Mouse (Mus musculus): ENCODE results near the gene Slc24a2.

Gene Slc24a2

GRCm38 (mm10) chr4:87229960-87230551 lies at the start of gene Slc24a2:
Gene Slc24a2 (minus strand): TSS chr4:87230477.
- peak; percentile 79 to 85 for DNase-seq

DNA sequence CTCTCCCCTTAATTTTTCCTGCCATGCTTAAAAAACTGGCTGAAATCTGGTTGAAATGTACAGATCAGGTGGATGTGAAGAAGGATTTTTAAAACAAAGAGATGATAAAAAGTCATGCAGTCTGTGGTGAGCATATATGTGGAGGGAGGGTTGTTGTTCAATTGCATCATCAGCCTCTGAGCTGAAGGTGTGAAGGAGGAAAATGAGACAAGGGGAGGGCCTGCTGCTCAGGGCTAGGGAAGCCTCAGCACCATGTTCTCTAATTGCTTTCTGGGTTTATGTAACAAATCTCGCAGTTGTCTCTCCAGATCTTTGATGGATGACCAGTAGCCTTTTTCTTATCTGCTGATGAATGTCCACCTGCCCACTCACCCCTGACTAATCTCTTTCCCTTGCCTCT lies 44.5 kb upstream of the Slc24a2 start:
- DNase-seq, result no peak

- DNase-seq, result no peak
Measured at GRCm38 (mm10) chr4:87274276-87274675, 44.0 kb upstream of the Slc24a2 start.

DNA sequence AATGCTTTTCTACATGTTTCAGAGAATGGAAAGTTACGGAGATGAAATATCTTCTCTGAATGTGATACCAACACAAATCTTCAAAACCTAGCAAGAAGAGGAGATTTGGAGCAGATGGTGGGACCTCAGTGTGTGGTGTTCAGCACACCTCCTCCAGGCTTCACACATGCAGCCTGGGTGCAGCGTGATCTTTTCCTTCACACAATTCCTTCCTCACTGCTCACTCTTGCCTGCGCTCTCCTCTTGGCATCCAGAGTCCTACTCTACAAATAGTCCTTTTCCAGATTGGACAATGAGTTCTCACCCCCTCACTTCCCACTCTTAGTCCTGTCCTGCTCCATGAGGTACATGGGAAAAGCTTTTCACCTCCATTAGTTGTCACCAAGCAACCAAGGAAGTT lies 43.2 kb upstream of the Slc24a2 start:
- no peak for DNase-seq

DNA sequence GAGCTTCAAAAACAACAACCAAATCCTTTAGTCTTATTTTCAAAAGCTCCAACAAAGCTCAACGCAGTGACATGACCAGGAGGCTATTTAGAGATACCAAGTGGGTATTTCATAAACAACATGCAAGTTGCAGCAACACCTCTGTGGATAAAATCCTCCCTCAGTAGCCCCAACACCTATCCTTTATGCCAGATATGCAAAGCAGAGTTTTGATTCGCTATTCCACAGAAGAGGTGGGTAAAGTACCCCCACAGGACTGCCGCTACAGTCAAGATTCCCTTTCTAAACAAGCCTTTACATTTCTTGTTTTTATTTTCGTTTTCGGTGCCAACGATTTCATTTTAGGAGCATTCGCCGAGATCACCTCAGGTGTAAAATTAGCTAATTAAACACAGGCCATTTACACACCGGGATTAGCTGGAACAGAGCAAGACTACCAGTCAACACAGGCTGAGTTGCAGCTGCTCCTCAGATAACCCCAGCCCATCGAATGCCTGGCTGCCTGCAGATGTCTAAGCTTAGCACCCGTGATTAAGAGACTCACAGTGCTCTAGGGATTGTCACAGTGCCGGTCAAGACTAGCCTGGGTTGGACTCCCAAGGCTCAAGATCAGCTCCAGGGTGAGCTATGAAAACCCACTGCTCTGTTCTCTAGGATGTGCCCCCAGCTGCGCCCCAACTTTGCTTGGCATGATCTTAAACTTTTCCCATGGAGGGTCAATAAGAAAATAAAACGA lies 885 bp downstream of the Slc24a2 start:
- peak; percentile 28 to 40 for DNase-seq

GRCm38 (mm10) chr4:87221586-87221985 lies 8.7 kb downstream of the Slc24a2 start:
- DNase-seq, result no peak

DNA sequence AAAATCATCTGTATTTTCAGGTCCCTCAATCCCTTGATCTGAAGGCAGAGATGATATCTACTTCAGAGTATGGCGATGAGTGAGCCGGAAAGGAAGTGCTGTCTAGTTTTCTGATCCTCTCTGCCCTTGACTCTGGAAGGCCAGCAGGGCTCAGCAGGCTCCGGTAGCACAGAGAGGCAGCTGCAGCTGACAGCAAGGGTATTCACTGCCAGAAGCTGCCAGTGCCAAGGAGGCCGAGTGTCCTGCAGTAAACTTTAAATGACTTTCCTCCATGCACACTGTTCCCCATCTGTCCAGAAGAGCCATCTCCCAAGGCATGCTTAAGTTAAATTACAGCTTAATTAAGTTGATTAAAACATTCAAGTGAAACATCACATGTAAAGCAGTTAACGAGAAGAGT lies 12.1 kb downstream of the Slc24a2 start:
- peak; percentile 36 to 54 for DNase-seq

DNA sequence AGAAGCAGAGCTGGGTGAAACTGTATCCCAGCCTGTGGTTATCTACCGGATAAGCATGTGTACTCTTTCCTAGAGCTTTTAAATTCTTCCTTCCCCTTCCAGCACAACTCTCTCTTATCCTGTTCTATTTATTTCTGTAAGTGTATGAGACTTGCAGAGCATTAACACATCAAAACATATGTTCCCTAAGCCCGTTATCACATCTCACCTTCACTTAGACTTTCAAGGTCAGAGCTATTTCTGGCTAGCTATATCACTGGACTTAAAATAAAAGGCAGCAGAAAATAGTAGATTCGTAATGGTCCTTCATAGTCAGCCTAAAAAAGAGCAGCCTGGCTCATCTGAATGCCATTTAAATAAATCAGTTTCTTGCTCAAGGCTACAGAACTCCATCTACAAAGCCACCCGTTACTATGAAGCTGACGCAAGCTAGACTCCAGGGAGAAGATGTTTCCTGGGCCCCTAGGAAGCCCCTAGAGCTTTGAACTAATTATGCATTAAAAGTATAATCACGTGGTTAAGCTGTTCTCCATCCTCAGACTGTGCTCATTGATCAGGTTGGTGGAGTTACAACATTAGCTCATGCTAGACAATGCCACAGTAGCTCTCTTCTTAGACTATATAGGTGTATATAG lies 18.8 kb downstream of the Slc24a2 start:
- DNase-seq, result no peak

DNA sequence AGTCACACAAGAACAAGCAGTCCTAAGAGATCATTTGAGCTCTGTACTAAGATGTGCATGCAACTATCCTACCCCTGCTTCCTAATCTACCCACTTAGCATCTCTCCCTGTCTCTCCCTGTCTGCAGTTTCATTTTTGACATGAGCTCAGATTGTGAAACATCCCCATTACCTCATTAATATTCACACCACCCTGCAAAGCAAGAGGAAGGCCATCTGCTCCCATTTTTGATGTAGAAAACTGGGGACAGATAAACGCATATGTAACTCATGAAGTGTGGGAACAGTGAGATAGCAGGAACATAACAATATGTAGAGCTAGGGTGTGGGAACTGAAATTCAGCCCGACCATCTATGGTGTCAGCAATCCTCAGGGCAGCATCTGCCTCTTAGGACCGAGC lies 19.7 kb downstream of the Slc24a2 start:
- DNase-seq, result no peak

GRCm38 (mm10) chr4:87202081-87202480 lies 28.2 kb downstream of the Slc24a2 start:
- peak; percentile 55 to 78 for DNase-seq

DNA sequence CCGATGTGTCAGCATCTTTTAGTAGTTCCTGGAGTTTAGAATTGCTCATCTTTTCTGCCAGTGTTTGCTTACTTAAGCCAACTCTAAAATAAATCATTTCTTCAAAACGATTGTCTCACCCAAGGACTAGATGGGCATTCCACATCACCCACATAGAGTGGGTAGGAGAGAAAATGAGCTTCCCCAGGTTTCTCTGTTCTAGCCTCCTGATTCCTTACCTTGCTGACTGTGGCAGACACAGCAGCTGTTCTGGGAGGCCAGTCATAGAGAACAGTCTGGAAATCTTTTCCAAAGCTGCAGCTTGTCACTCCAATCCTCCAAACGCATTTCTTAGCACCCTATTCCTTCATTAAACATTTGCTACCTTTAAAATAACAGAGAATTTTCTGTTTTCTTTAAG lies 29.0 kb downstream of the Slc24a2 start:
- DNase-seq, result no peak

- no peak for DNase-seq
Measured at GRCm38 (mm10) chr4:87184147-87184930, 45.9 kb downstream of the Slc24a2 start.

DNA sequence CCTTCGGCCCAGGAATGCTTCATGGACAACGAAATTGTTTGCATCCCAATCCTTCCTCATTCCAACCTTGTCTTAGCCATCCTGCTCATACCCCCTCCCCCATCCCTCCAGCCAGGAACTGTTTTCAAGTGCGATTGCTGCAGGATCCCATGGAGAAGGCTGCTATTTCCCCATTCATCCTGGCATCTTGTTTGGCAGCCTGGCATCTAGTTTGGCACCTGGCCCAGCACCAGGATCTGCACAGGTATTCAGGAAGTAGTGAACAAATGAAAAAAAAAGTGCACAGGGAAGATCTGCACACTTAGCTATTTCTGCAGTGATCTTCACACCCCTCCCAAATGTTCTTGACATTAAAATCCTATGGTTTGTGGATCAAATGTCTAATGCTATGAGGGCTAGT lies 53.2 kb downstream of the Slc24a2 start:
- DNase-seq, result peak; percentile 31 to 56

DNA sequence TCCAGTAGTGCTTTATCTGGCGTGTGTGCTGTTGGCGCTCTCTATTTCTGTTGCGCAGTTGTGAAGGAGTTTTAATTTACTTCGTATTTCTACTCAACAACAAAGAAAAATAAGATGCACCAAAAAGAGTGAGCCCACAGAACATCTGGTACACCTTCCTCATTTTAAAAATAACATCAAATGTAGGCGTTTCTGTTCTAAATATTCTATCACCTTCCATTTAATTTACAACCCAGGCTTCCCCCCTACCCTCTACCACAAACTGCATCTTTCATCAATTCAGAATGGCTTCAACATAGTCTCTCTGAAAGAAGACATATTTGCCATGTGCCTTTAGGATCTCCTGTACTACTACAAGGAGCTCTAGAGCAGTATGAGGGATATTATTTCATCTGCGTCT lies 66.3 kb downstream of the Slc24a2 start:
- DNase-seq, result no peak

DNA sequence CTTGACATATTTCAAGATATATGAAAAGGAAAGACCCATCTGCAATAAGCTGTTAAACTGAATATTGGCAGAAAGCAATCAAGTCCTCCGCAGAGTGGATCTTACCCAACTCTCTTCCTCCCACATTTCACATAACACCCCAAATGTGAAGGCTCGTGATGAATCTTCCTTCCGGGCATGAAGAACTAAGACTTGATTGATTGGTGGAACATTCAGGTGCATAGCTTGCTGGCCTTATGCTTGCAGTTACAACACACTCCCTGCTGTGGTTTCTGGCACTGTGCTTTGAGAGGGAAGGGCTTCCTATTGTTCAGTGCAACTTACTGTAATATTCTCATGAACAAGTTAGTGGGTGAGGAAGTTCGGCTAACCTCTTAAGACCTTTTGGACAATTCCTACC lies 72.2 kb downstream of the Slc24a2 start:
- no peak for DNase-seq

DNA sequence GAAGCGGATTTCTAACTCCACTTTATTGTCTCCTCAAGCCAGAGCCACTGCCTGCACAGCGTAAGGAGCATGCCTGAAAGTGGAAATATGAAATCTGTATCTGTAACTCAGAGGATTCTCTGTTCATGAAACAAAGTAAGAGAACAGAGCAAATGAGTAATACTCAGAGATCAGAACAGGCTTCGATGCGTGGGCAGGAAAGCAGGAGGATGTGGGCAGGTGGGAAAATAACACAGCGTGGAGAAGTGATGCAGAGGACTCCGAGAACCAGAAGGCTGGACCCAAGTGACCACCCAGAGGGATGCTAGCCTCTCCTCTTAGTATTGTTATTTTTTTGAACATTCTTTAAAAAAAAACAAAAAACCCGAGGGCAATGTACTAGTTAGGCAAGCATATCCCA lies 78.3 kb downstream of the Slc24a2 start:
- no peak for DNase-seq

- no peak for DNase-seq
Measured at GRCm38 (mm10) chr4:87149584-87149983, 80.7 kb downstream of the Slc24a2 start.

DNA sequence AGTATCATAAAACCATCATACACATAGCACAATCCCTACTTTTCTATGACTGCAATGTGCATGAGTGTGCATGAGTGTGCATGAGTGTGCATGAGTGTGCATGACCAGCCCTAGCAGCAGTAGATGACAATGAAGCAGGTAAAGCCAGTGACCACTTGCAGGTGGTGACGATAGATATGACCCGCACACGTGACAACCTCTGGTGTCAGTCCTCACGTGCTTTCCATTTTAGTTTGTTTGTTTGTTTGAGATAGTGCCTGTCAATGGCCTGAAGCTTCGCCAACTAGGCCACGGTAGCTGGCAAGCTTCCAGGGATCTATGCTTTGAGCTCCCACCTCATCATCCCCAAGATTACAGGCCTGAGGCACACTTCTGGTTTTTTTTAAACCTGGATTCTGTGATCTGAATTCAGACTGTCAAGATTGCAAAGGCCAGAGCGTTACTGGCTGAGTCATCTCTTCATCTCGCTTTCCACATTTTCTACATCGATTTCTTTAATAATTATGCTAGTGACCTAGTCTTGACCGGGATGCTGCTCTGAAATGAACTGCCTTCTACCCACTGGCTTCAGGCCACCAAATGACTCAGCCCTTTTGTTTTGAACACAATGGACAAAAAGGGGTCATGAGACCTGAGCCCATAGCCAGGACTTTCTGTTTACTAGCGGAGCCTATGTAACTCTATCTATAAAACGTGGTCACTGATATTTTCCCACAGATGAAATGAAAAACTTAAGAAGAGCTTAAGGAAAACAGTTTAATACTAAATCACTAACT lies 88.5 kb downstream of the Slc24a2 start:
- DNase-seq, result peak; percentile 17 to 34

DNA sequence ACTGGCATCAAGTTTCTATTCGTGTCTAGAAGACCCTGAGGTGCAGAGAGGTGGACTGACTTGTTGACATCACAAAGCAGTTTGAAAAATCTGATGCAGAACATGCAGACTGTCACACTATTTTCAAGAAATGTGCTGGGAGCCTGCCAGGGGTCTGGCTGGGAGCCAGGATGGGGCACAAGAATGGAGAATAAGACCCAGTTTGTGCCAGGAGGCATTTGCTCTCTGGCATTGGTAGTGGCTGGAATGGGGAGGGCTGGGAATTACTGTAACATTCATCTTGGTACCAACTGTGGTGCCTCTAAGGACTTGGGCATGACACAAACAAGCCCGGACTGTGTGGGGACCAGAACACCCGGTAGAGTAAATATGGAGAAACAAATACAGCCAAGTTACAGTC lies 89.4 kb downstream of the Slc24a2 start:
- peak; percentile 40 to 62 for DNase-seq

GRCm38 (mm10) chr4:87132525-87132924 lies 97.8 kb downstream of the Slc24a2 start:
- DNase-seq, result no peak

DNA sequence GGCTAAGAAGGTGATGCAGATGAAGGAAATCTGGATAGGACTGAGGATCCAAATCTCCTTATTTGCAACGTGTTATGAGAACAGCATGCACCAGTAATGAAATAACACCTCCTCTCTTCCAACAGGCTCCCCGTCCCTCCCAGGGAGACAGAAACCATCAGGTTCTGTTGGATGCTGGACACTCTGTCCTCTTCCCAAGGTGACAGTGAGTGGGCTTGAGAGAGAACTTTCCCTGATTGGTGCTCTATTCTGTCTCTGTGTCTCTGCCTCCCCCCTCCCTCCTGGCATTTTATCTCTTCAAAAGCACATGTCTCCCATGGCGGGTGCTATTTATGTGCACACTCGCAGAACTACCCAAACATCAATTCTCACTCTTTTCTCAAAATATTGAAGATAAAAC lies 103.5 kb downstream of the Slc24a2 start:
- DNase-seq, result no peak

DNA sequence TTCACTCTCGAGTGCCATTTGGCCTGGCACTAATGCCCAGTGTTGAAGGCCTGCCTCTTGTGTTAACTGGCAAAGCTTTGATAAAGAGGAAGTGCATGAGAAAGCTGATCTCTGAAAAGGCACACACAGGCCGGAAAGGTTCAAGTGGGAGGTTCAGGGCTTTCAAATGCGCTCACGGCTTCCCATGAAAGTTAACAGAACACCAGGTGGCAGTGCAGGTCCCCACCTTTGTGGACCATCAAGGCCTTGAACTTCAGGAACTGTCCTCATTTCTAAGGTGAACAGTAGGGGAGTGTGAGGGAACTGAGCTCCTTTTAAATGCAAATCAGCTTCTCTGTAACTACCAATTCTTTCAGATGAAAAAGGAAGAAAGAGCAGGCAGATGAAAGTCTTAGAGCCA lies 110.5 kb downstream of the Slc24a2 start:
- no peak for DNase-seq

- no peak for DNase-seq
Measured at GRCm38 (mm10) chr4:87115726-87116125, 114.6 kb downstream of the Slc24a2 start.

All from cerebellum, postnatal 25 days (tissue).